Mouse (Mus musculus): ENCODE results near the gene H2-D1.
"Not testable (repeated sequence)": the region's sequence is repeated elsewhere in the genome, so short reads cannot be mapped to it uniquely, and the experiment has no call there.

H2-D1 gene

DNA sequence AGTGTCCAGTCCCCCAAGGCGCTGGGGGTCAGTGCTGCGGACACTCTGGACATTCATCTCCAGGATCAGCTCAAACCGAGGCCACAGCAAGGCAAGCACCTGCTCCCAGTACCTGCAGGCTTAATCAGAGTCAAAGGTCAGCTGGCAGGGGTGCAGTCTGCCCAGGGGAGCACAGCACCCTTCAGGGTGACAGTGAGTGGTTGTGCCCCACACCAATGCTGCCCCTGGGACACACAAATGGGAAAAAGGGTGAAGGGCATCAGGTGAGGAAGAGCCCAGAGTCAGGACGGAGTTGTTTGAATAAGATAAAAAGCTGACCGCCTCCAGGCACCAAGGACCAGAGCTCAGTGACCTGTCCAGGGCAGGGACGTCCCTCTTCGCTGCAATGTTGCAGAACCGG lies 42.4 kb downstream of the H2-D1 start:
- DNase-seq = not testable (repeated sequence)

Data from liver (tissue).